ENCODE assay signal across 9 mouse cellular contexts in genomic region chr13:90359861-90360601, GRCm38 (mm10).
DNase-seq lines count a peak whose midpoint lies in the region; ATAC-seq and TF ChIP-seq lines count a peak whose summit lies in the region.
"Had no signal": no experiment of that assay in that cellular context is flagged by ENCODE, and none has a peak within 500 bp of the region (broad histone marks: within the 10 kb centered on the region; RNA-seq: fewer than 3 reads in every experiment).

No protein-coding gene starts in this region.

- TF ChIP-seq CTCF in lung, postnatal 0 days (IDR thresholded peaks at IDR 0.05) = no peak

- intact Hi-C loops in heart, postnatal 14 days (cut with DNase I) = no loop called here

- TF ChIP-seq EP300 in lung, postnatal 0 days (IDR thresholded peaks at IDR 0.05) = peak; percentile 48

- H3K9me3 ChIP-seq in lung, postnatal 0 days (ENCODE audit: low read length) = no peaks in the 10 kb centered on the region
- H3K9me3 ChIP-seq: hindbrain, embryonic 10.5 days had no signal

- no peaks in the 10 kb centered on the region for H3K36me3 ChIP-seq in lung, postnatal 0 days (ENCODE audit: insufficient read depth, low read length)
- H3K36me3 ChIP-seq: hindbrain, embryonic 10.5 days had no signal

- 18% methylated on average over 10 of the region's 10 CpGs for WGBS in lung, postnatal 0 days

- H3K4me3 ChIP-seq in lung, postnatal 0 days (ENCODE audit: low read depth, low read length) = peak overlapping the region; percentile 14; the same call in 1 of the 2 replicates
- H3K4me3 ChIP-seq: hindbrain, embryonic 10.5 days had no signal

- peak; percentile 88 for ATAC-seq in lung, postnatal 0 days

- no peaks in the 10 kb centered on the region for H3K27me3 ChIP-seq in lung, postnatal 0 days (replicated peaks; ENCODE audit: insufficient read depth, low read length)

- no peaks in the 10 kb centered on the region for H3K4me1 ChIP-seq in lung, postnatal 0 days (ENCODE audit: insufficient read depth, low read depth, low read length)
- H3K4me1 ChIP-seq: hindbrain, embryonic 10.5 days had no signal

- peak overlapping the region; percentile 44 for H3K4me2 ChIP-seq in lung, postnatal 0 days (replicated peaks; ENCODE audit: low read depth, low read length)

- H3K27ac ChIP-seq in lung, postnatal 0 days (ENCODE audit: low read length) = peak overlapping the region; percentile 51
- H3K27ac ChIP-seq: hindbrain, embryonic 10.5 days had no signal

- DNase-seq in adrenal gland, postnatal 14 days = peak; percentile 8
- DNase-seq in adrenal gland, postnatal 25 days = no peak
- peak; percentile 13 for DNase-seq in fat pad, adult 2 months (ENCODE audit: extremely low read depth, low read depth, low spot score)
- peak; percentile 19 to 44 for DNase-seq in heart, postnatal 14 days
- peak; percentile 84 for DNase-seq in lung, postnatal 0 days (ENCODE audit: low spot score)
- DNase-seq in layer of hippocampus, adult 8-10 months (ENCODE audit: low spot score in 2 of 2) = no peak
- no peak for DNase-seq in cerebellum, adult 18-20 months
- no peak for DNase-seq in thymus, adult 18-20 months

- no peak overlapping the region for H3K9ac ChIP-seq in lung, postnatal 0 days (replicated peaks; ENCODE audit: low read depth)

Comparison
In these comparisons a context has a peak if more than half of its experiments do, and no peak if none do; other contexts are left out.
1. DNase-seq: peak in adrenal gland, postnatal 14 days (single experiment), fat pad, adult 2 months (single experiment), heart, postnatal 14 days (2 of 2) and lung, postnatal 0 days (single experiment); none in adrenal gland, postnatal 25 days (single experiment), layer of hippocampus, adult 8-10 months (0 of 2), cerebellum, adult 18-20 months (0 of 2) and thymus, adult 18-20 months (0 of 2).